Mouse (Mus musculus): ENCODE measurements around the gene Scgb1c1. TPM values are rescaled to one million over a fixed set of nuclear protein-coding genes. Genes with fewer than 3 reads are reported as not detected.
A peak's percentile ranks its signal among the peaks of the same experiment; 100 is the strongest.

Gene Scgb1c1
- polyA plus RNA-seq (2015; fragmentation: Nextera tagmentation; extraction: Ambion mirVana): not detected in 2 replicates

- peak; percentile 85 for ATAC-seq (replicated peaks)
- 29% methylated on average over 14 of the region's 14 CpGs for WGBS
Observed at GRCm38 (mm10) chr7:140844905-140845665, at the start of gene Scgb1c1. Gene Scgb1c1 (plus strand): TSS chr7:140845547.

GRCm38 (mm10) chr7:140797619-140798018 lies 47.7 kb upstream of the Scgb1c1 start:
- H3K4me1 ChIP-seq: no peaks in the 10 kb centered on the region
- no peak overlapping the region for H3K4me3 ChIP-seq
- no peak for ATAC-seq (replicated peaks)
- no peaks in the 10 kb centered on the region for H3K27me3 ChIP-seq
- 95% methylated on average over 3 of the region's 3 CpGs for WGBS
- H3K4me2 ChIP-seq (replicated peaks): no peak overlapping the region
- no peak overlapping the region for H3K9ac ChIP-seq (replicated peaks)
- H3K36me3 ChIP-seq: no peaks in the 10 kb centered on the region
- H3K9me3 ChIP-seq: no peaks in the 10 kb centered on the region
- no peak overlapping the region for H3K27ac ChIP-seq (replicated peaks)

More at GRCm38 (mm10) chr7:140844905-140845665, at the start of gene Scgb1c1:
- no peaks in the 10 kb centered on the region for H3K9me3 ChIP-seq
- no peaks in the 10 kb centered on the region for H3K36me3 ChIP-seq
- no peak within 1 kb of the TSS for H3K9ac ChIP-seq (replicated peaks)
- H3K27me3 ChIP-seq: peaks cover 3% of the 10 kb centered on the region; the same call in 1 of the 2 replicates
- H3K4me1 ChIP-seq: peaks cover 3% of the 10 kb centered on the region; the same call in 1 of the 2 replicates
- no peak within 1 kb of the TSS for H3K4me3 ChIP-seq
- H3K4me2 ChIP-seq (replicated peaks): no peak within 1 kb of the TSS; the same call in 1 of the 2 replicates
- H3K27ac ChIP-seq (replicated peaks): no peak within 1 kb of the TSS

GRCm38 (mm10) chr7:140798212-140798611 lies 47.1 kb upstream of the Scgb1c1 start:
- Histone ChIP-seq H3K36me3 (no peaks in the 10 kb centered on the region), H3K9ac (replicated peaks) (no peak overlapping the region), H3K4me1 (no peaks in the 10 kb centered on the region), H3K4me3 (no peak overlapping the region), H3K4me2 (replicated peaks) (no peak overlapping the region), H3K27me3 (no peaks in the 10 kb centered on the region), H3K27ac (replicated peaks) (no peak overlapping the region), H3K9me3 (no peaks in the 10 kb centered on the region)
- WGBS: 71% methylated on average over 2 of the region's 2 CpGs
- ATAC-seq (replicated peaks): no peak

- Histone ChIP-seq H3K27ac (replicated peaks) (no peak overlapping the region), H3K36me3 (no peaks in the 10 kb centered on the region), H3K4me2 (replicated peaks) (no peak overlapping the region), H3K9ac (replicated peaks) (no peak overlapping the region), H3K4me3 (no peak overlapping the region), H3K4me1 (no peaks in the 10 kb centered on the region), H3K27me3 (no peaks in the 10 kb centered on the region), H3K9me3 (no peaks in the 10 kb centered on the region)
- WGBS: 73% methylated on average over 6 of the region's 6 CpGs
- ATAC-seq (replicated peaks): no peak
Observed at GRCm38 (mm10) chr7:140802629-140803028, 42.7 kb upstream of the Scgb1c1 start.

GRCm38 (mm10) chr7:140805704-140806103 lies 39.6 kb upstream of the Scgb1c1 start:
- H3K36me3 ChIP-seq: no peaks in the 10 kb centered on the region
- no peak for ATAC-seq (replicated peaks)
- no peaks in the 10 kb centered on the region for H3K4me1 ChIP-seq
- H3K4me2 ChIP-seq (replicated peaks): no peak overlapping the region
- no peaks in the 10 kb centered on the region for H3K9me3 ChIP-seq
- H3K27me3 ChIP-seq: no peaks in the 10 kb centered on the region
- no peak overlapping the region for H3K27ac ChIP-seq (replicated peaks)
- 17% methylated on average over 1 of the region's 1 CpGs for WGBS
- no peak overlapping the region for H3K4me3 ChIP-seq
- H3K9ac ChIP-seq (replicated peaks): no peak overlapping the region

- Histone ChIP-seq H3K4me1 (no peaks in the 10 kb centered on the region), H3K9ac (replicated peaks) (no peak overlapping the region), H3K27me3 (no peaks in the 10 kb centered on the region), H3K9me3 (no peaks in the 10 kb centered on the region), H3K27ac (replicated peaks) (no peak overlapping the region), H3K4me2 (replicated peaks) (no peak overlapping the region), H3K36me3 (peaks cover 20% of the 10 kb centered on the region), H3K4me3 (no peak overlapping the region)
- ATAC-seq (replicated peaks): no peak
- WGBS: 92% methylated on average over 6 of the region's 6 CpGs
Observed at GRCm38 (mm10) chr7:140810496-140810895, 34.9 kb upstream of the Scgb1c1 start.

- WGBS: 83% methylated on average over 13 of the region's 13 CpGs
- no peak for ATAC-seq (replicated peaks)
- Histone ChIP-seq H3K4me3 (no peak overlapping the region), H3K9ac (replicated peaks) (no peak overlapping the region), H3K36me3 (peaks cover 20% of the 10 kb centered on the region), H3K4me1 (no peaks in the 10 kb centered on the region), H3K27me3 (no peaks in the 10 kb centered on the region), H3K27ac (replicated peaks) (no peak overlapping the region), H3K9me3 (no peaks in the 10 kb centered on the region), H3K4me2 (replicated peaks) (no peak overlapping the region)
Observed at GRCm38 (mm10) chr7:140811714-140812113, 33.6 kb upstream of the Scgb1c1 start.

GRCm38 (mm10) chr7:140812850-140813249 lies 32.5 kb upstream of the Scgb1c1 start:
- Histone ChIP-seq H3K9ac (replicated peaks) (no peak overlapping the region), H3K4me1 (no peaks in the 10 kb centered on the region), H3K27ac (replicated peaks) (no peak overlapping the region), H3K27me3 (no peaks in the 10 kb centered on the region), H3K4me3 (no peak overlapping the region), H3K4me2 (replicated peaks) (no peak overlapping the region), H3K36me3 (peaks cover 20% of the 10 kb centered on the region), H3K9me3 (no peaks in the 10 kb centered on the region)
- 93% methylated on average over 12 of the region's 12 CpGs for WGBS
- ATAC-seq (replicated peaks): no peak

- WGBS: 62% methylated on average over 4 of the region's 4 CpGs
Observed at GRCm38 (mm10) chr7:140820173-140820572, 25.2 kb upstream of the Scgb1c1 start.

GRCm38 (mm10) chr7:140821305-140821652 lies 24.1 kb upstream of the Scgb1c1 start:
- ATAC-seq (replicated peaks): peak; percentile 57
- no peaks in the 10 kb centered on the region for H3K27me3 ChIP-seq
- WGBS: 30% methylated on average over 5 of the region's 5 CpGs

More at GRCm38 (mm10) chr7:140820173-140820572, 25.2 kb upstream of the Scgb1c1 start:
- H3K9ac ChIP-seq (replicated peaks): no peak overlapping the region
- ATAC-seq (replicated peaks): no peak
- H3K9me3 ChIP-seq: no peaks in the 10 kb centered on the region
- no peak overlapping the region for H3K4me2 ChIP-seq (replicated peaks)
- H3K27me3 ChIP-seq: no peaks in the 10 kb centered on the region
- no peak overlapping the region for H3K4me3 ChIP-seq
- peaks cover 12% of the 10 kb centered on the region for H3K4me1 ChIP-seq
- H3K27ac ChIP-seq (replicated peaks): no peak overlapping the region
- H3K36me3 ChIP-seq: no peaks in the 10 kb centered on the region

GRCm38 (mm10) chr7:140821653-140822329 lies 23.6 kb upstream of the Scgb1c1 start, which contains the start of gene Zfp941:
Gene Zfp941 (minus strand): TSS chr7:140822178.
- 1% methylated on average over 21 of the region's 21 CpGs for WGBS
- H3K27me3 ChIP-seq: no peaks in the 10 kb centered on the region
- peak within 1 kb of the TSS; percentile 52 for H3K4me3 ChIP-seq
- H3K9ac ChIP-seq (replicated peaks): peak within 1 kb of the TSS; percentile 62
- H3K27ac ChIP-seq (replicated peaks): peak within 1 kb of the TSS; percentile 79
- no peaks in the 10 kb centered on the region for H3K9me3 ChIP-seq
- peak within 1 kb of the TSS; percentile 69 for H3K4me2 ChIP-seq (replicated peaks)
- peak; percentile 89 for ATAC-seq (replicated peaks)
- H3K4me1 ChIP-seq: peaks cover 12% of the 10 kb centered on the region
- no peaks in the 10 kb centered on the region for H3K36me3 ChIP-seq

More at GRCm38 (mm10) chr7:140821305-140821652, 24.1 kb upstream of the Scgb1c1 start:
- Histone ChIP-seq H3K9me3 (no peaks in the 10 kb centered on the region), H3K27ac (replicated peaks) (peak overlapping the region; percentile 79), H3K9ac (replicated peaks) (peak overlapping the region; percentile 62), H3K36me3 (no peaks in the 10 kb centered on the region), H3K4me3 (peak overlapping the region; percentile 52), H3K4me2 (replicated peaks) (peak overlapping the region; percentile 69), H3K4me1 (peaks cover 12% of the 10 kb centered on the region)

- Histone ChIP-seq H3K36me3 (no peaks in the 10 kb centered on the region), H3K9ac (replicated peaks) (no peak overlapping the region), H3K27ac (replicated peaks) (no peak overlapping the region), H3K9me3 (no peaks in the 10 kb centered on the region), H3K4me3 (no peak overlapping the region), H3K27me3 (no peaks in the 10 kb centered on the region), H3K4me2 (replicated peaks) (no peak overlapping the region), H3K4me1 (peaks cover 12% of the 10 kb centered on the region)
- ATAC-seq (replicated peaks): no peak
- WGBS: 95% methylated on average over 4 of the region's 4 CpGs
Observed at GRCm38 (mm10) chr7:140822731-140823130, 22.6 kb upstream of the Scgb1c1 start.

All from forebrain, embryonic 15.5 days (tissue).